Mouse (Mus musculus): ENCODE data around the gene Gadd45g. TPM values are rescaled to one million over a fixed set of nuclear protein-coding genes. Genes with fewer than 3 reads are reported as not detected.

The Gadd45g gene
- polyA plus RNA-seq, 1 experiment from 2014 or later, result 79.3 TPM

DNA sequence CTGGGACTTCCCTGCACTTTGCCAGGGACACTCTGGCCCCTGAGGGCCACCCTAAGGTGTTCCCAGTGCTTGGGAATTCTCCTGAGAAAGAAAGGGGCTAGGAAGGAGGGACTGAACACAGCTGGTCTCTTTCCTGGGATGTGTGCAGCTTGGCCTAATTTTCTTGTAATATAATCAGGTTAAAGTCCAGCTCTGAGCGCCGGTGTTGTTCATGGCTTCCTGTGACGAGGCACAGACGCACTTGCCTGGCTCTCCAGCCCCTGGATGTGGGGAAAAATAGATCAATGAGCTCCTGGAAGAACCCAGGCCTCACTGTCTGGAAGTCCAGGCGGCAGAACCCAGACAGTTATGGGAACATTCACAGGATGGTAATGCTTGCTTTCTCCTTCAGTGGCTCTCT lies 10.7 kb downstream of the Gadd45g start:
- Histone ChIP-seq H3K4me3 (replicated peaks) (no peak overlapping the region), H3K4me1 (0 out of 2 replicates have a peak, but pooled peaks cover 14% of the 10 kb centered on the region), H3K9me3 (replicated peaks) (no peaks in the 10 kb centered on the region), H3K36me3 (no peaks in the 10 kb centered on the region), H3K27ac (replicated peaks) (no peak overlapping the region), H3K4me2 (replicated peaks) (no peak overlapping the region), H3K27me3 (no peaks in the 10 kb centered on the region; the same call in 1 of the 2 replicates), H3K9ac (no peak overlapping the region)
- 35% methylated on average over 5 of the region's 5 CpGs for WGBS
- no peak for ATAC-seq (ENCODE audit: insufficient number of reproducible peaks, low FRiP score, low TSS enrichment, low read depth)

DNA sequence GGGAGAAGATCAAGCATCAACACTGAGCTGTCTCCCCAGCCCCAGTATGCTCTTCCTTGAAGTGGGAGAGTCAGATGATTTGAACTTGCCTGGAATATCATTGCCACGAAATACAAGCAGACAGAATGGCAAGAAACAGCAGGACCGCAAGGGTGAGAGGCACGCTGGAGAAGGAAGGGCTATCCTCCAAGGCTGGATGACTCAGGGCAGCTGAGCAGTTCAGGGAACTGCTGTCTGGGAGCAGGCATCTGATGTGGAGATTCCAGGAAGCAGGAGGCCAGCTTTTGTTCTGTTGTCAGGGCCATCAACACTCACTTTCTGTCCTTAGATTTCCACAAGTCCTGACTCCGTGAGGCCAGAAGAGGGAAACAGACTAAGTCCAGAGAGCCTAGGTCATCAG lies 12.0 kb downstream of the Gadd45g start:
- H3K4me3 ChIP-seq (replicated peaks), result no peak overlapping the region
- no peak overlapping the region for H3K9ac ChIP-seq
- no peak for ATAC-seq (ENCODE audit: insufficient number of reproducible peaks, low FRiP score, low TSS enrichment, low read depth)
- H3K9me3 ChIP-seq (replicated peaks), result no peaks in the 10 kb centered on the region
- 53% methylated on average over 4 of the region's 4 CpGs for WGBS
- H3K36me3 ChIP-seq, result no peaks in the 10 kb centered on the region
- H3K4me2 ChIP-seq (replicated peaks), result no peak overlapping the region
- H3K27ac ChIP-seq (replicated peaks), result no peak overlapping the region
- H3K4me1 ChIP-seq, result 0 out of 2 replicates have a peak, but pooled peaks cover 4% of the 10 kb centered on the region
- H3K27me3 ChIP-seq, result no peaks in the 10 kb centered on the region; the same call in 1 of the 2 replicates

DNA sequence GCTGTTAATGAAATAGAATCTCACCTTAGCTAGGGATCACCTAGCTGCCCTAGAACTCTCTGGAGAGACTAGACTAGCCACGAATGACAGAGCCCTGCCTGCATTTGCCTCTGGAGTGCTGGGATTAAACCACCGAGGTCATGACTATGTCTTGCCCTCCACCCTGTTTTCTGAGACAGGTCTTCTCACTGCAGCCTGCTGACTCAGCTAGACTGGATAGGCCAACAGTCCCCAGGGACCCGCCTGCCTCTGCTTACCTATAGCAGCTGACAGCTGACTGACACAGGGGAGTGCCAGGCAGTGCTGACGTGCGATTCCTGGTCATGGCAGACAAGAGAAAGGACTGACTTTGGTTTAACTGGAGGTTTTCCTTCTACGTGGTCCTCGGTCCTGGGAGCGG lies 12.7 kb downstream of the Gadd45g start:
- H3K9me3 ChIP-seq (replicated peaks), result no peaks in the 10 kb centered on the region
- 0 out of 2 replicates have a peak, but pooled peaks cover 4% of the 10 kb centered on the region for H3K4me1 ChIP-seq
- H3K9ac ChIP-seq, result no peak overlapping the region
- no peaks in the 10 kb centered on the region for H3K27me3 ChIP-seq
- WGBS, result 85% methylated on average over 8 of the region's 8 CpGs
- H3K36me3 ChIP-seq, result no peaks in the 10 kb centered on the region
- ATAC-seq (ENCODE audit: insufficient number of reproducible peaks, low FRiP score, low TSS enrichment, low read depth), result no peak
- no peak overlapping the region for H3K4me2 ChIP-seq (replicated peaks)
- H3K27ac ChIP-seq (replicated peaks), result no peak overlapping the region
- no peak overlapping the region for H3K4me3 ChIP-seq (replicated peaks)

DNA sequence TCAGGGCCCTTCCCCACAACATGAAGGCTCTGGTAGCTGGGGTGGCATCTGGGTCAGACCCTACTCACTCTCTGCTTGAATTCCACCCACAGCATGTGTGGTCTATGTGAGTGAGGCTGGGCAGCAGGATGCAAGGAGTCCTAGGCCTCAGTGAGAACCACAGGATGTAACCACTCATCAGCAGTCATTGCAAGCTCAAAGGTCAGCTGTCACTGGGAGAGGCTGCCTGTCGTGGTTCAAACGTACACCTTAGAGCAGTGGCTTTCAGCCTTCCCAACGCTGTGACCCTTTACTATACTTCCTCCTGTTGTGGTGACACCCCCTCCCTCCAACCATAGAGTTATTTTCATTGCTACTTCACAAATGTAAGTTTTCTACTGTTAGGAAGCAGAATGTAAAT lies 13.3 kb downstream of the Gadd45g start:
- 64% methylated on average over 3 of the region's 3 CpGs for WGBS
- Histone ChIP-seq H3K4me1 (0 out of 2 replicates have a peak, but pooled peaks cover 4% of the 10 kb centered on the region), H3K4me3 (replicated peaks) (no peak overlapping the region), H3K27ac (replicated peaks) (no peak overlapping the region), H3K9me3 (replicated peaks) (no peaks in the 10 kb centered on the region), H3K27me3 (no peaks in the 10 kb centered on the region), H3K4me2 (replicated peaks) (no peak overlapping the region), H3K36me3 (no peaks in the 10 kb centered on the region), H3K9ac (no peak overlapping the region)
- ATAC-seq (ENCODE audit: insufficient number of reproducible peaks, low FRiP score, low TSS enrichment, low read depth), result no peak

DNA sequence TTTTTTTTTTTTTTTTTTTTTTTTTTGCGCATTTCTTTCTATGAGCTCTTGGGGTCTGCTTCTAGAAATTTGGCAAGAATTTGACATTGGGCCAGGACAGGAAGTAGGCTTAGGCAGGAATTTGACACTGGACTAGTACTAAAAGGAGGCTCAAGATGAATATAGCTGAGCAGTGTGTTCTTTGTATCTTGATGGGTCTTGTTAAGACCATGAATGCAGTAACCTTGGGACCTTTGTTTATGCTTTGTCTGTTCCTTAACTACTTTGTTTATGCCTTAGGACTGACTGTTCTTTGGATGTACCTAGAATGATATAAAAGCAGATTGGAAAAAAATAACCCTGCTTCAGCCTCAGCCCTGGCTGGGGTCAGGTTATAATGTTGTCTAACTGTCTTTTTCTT lies 16.3 kb downstream of the Gadd45g start:
- Histone ChIP-seq H3K36me3 (no peaks in the 10 kb centered on the region), H3K9me3 (replicated peaks) (no peaks in the 10 kb centered on the region), H3K4me1 (no peaks in the 10 kb centered on the region), H3K27me3 (no peaks in the 10 kb centered on the region), H3K27ac (replicated peaks) (no peak overlapping the region), H3K9ac (no peak overlapping the region), H3K4me2 (replicated peaks) (no peak overlapping the region), H3K4me3 (replicated peaks) (no peak overlapping the region)
- WGBS, result 87% methylated on average over 1 of the region's 1 CpGs
- ATAC-seq (ENCODE audit: insufficient number of reproducible peaks, low FRiP score, low TSS enrichment, low read depth), result no peak

DNA sequence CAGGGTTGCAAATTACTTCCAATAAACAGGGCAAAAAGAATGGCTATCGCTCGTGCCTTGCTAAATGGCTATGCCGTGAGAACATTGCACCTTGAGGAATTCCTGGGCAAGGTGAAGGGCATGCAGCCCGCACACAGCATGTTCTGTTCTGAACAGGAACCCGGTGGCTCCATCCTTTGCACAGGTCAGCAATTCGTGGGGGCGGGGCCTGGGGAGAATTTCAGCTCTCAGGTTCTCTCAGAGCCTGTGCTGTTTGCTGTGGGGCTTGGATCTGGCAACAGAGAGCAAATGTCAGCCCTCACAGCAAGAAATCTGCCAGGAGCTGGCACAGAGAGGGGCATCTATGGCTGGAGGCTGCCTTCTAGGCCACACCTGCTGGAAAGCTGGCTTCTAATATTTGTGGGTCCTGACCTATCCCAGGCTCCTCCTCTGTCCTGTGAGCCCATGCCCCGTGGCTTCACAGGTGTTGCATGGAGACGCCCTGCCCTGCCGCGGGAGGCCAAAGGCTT lies 19.7 kb downstream of the Gadd45g start:
- no peak overlapping the region for H3K4me2 ChIP-seq (replicated peaks)
- H3K4me1 ChIP-seq, result peaks cover 12% of the 10 kb centered on the region
- 62% methylated on average over 11 of the region's 11 CpGs for WGBS
- no peak overlapping the region for H3K4me3 ChIP-seq (replicated peaks)
- H3K27ac ChIP-seq (replicated peaks), result no peak overlapping the region
- no peak for ATAC-seq (ENCODE audit: insufficient number of reproducible peaks, low FRiP score, low TSS enrichment, low read depth)
- H3K36me3 ChIP-seq, result no peaks in the 10 kb centered on the region
- H3K27me3 ChIP-seq, result no peaks in the 10 kb centered on the region
- H3K9ac ChIP-seq, result no peak overlapping the region
- no peaks in the 10 kb centered on the region for H3K9me3 ChIP-seq (replicated peaks)

DNA sequence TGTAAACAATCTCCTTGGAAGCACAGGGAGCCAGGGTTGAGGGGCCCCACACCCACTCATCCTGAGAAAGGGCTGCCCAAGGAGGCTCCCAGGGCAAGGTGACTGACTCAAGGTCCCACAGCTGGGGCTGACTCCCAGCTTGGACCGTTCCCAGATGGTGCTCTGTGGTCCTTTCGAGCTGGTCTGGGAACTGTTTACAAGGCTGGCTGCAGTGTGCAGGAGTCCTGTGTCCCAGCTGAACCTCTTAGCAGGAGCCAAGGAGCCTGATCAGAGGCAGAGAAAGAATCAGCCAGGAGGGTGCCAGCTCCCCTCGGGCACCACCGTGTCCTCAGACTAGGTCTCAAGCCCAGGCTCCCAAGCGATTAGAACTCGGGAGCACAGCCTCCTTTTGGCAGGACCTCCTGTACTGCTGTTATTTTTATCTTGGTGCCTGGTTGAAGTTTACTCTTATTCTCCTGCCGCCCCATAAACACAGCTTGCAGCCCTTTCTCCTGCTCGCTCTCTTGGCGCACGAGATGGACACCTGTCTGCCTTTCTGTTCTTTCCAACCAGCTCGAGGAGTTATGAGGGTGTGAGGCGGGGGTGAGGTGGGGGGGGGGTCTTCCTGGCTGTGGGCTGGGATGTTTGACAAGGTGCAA lies 22.1 kb downstream of the Gadd45g start:
- no peaks in the 10 kb centered on the region for H3K27me3 ChIP-seq
- no peak overlapping the region for H3K27ac ChIP-seq (replicated peaks)
- no peak overlapping the region for H3K9ac ChIP-seq
- H3K36me3 ChIP-seq, result no peaks in the 10 kb centered on the region
- no peak for ATAC-seq (ENCODE audit: insufficient number of reproducible peaks, low FRiP score, low TSS enrichment, low read depth)
- H3K4me1 ChIP-seq, result peaks cover 12% of the 10 kb centered on the region
- WGBS, result 41% methylated on average over 12 of the region's 12 CpGs
- no peak overlapping the region for H3K4me3 ChIP-seq (replicated peaks)
- no peaks in the 10 kb centered on the region for H3K9me3 ChIP-seq (replicated peaks)
- H3K4me2 ChIP-seq (replicated peaks), result no peak overlapping the region

DNA sequence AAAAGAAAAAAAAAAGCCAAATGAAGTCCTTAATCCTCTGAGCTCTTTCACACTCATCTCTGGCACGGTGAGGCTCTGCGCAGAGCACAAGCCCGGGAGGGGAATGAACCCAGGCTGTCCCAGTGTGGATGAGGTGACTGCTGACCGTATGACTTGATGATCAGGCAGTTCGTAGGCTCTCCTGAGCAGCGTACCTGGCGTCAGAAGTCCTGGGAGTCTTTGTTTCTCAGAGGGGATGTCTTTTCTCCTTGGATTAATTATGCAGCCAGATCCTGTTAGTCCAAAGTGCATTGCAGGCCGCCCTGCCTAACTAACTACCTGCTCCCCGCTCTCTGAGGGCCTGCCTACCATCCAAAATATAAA lies 22.6 kb downstream of the Gadd45g start:
- Histone ChIP-seq H3K4me1 (peaks cover 12% of the 10 kb centered on the region), H3K27ac (replicated peaks) (no peak overlapping the region), H3K27me3 (no peaks in the 10 kb centered on the region), H3K4me2 (replicated peaks) (no peak overlapping the region), H3K36me3 (no peaks in the 10 kb centered on the region), H3K4me3 (replicated peaks) (no peak overlapping the region), H3K9me3 (replicated peaks) (no peaks in the 10 kb centered on the region), H3K9ac (no peak overlapping the region)
- ATAC-seq (ENCODE audit: insufficient number of reproducible peaks, low FRiP score, low TSS enrichment, low read depth), result no peak
- WGBS, result 68% methylated on average over 9 of the region's 9 CpGs

DNA sequence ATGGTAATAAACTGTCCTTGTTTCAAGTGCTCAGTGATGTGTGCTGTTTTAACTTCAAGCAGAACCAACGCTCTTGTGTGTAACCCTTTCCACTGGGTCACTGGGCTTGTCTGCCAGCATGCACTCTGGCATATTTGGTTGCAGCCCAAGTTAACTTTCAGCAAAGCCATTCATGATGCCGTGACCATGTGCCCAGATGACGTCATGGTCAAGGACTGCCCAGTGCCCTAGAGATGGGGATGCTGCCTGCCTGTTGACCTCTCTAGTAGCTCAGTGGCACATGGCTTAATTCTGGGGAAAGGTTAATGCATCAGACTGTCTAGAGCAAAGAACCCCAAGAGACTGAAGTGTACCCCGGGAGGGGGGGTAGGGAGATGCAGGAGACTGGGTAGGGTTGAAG lies 24.7 kb downstream of the Gadd45g start:
- WGBS, result 91% methylated on average over 4 of the region's 4 CpGs
- ATAC-seq (ENCODE audit: insufficient number of reproducible peaks, low FRiP score, low TSS enrichment, low read depth), result no peak
- H3K9me3 ChIP-seq (replicated peaks), result no peaks in the 10 kb centered on the region
- H3K4me3 ChIP-seq (replicated peaks), result no peak overlapping the region
- no peak overlapping the region for H3K4me2 ChIP-seq (replicated peaks)
- no peaks in the 10 kb centered on the region for H3K36me3 ChIP-seq
- H3K9ac ChIP-seq, result no peak overlapping the region
- no peaks in the 10 kb centered on the region for H3K27me3 ChIP-seq
- H3K4me1 ChIP-seq, result peaks cover 16% of the 10 kb centered on the region
- H3K27ac ChIP-seq (replicated peaks), result no peak overlapping the region

DNA sequence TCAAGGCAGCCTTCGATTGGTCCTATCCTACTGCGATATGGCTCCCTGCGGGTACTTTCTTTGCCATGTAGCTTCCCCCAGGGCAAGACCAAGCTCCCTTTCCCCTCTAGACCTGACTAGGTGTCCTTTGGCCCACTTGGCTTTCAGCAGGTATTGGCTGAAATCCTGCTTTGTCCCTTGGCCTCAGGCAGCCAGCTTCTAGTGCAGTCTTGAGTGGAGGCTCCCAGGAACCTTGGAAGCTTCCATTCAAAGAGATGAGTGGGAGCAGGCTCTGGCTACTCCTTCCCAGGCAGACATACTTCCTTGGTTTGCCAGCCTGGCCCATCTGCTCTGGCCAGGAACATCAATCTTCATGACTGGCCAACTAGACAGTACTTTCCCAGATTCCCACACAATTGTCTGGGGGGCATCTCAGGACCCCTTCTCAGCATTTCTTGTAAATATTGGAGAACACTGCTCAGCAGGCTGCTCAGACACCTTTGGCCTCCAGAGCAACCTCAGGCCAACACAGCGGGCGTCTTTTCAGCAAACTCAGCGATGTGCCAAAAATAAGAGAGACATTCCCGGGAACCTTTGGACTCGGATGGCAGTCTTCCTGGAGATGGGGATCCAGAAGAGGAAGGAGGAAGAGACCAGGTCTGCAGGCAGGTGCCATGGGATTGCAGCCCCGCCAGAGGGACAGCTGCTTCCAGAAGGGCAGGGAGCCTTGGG lies 25.9 kb downstream of the Gadd45g start:
- Histone ChIP-seq H3K36me3 (no peaks in the 10 kb centered on the region), H3K9ac (no peak overlapping the region), H3K4me3 (replicated peaks) (no peak overlapping the region), H3K4me1 (peaks cover 21% of the 10 kb centered on the region), H3K4me2 (replicated peaks) (no peak overlapping the region), H3K27me3 (no peaks in the 10 kb centered on the region), H3K9me3 (replicated peaks) (no peaks in the 10 kb centered on the region), H3K27ac (replicated peaks) (no peak overlapping the region)
- no peak for ATAC-seq (ENCODE audit: insufficient number of reproducible peaks, low FRiP score, low TSS enrichment, low read depth)
- 88% methylated on average over 9 of the region's 9 CpGs for WGBS

DNA sequence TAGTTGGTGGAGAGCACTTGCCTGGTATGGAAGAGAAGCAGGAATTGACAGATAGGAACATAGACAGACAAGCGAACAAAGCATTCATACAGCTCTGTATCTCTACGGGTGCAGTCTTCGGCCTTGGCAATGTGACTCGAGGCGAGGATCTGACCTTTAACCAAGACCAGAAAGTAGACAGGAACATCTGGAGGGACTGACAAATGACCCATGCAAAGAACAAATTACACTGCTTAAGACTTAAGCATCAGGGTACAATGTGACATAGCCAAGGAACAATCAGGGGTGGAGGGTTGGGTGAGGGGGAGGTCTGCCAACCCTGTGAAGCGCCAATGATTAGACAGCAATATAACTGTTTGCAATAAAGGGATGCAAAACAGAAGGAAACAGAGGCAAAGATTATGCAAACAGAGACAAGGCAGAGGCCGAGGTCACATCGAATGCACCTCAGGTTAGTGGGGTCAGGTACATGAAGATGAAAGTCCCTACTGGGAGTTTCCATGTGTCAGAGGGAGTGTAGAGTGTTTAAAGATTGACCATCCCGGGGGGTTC lies 26.6 kb downstream of the Gadd45g start:
- Histone ChIP-seq H3K4me2 (replicated peaks) (no peak overlapping the region), H3K9me3 (replicated peaks) (no peaks in the 10 kb centered on the region), H3K27me3 (no peaks in the 10 kb centered on the region), H3K27ac (replicated peaks) (no peak overlapping the region), H3K4me1 (peaks cover 21% of the 10 kb centered on the region), H3K4me3 (replicated peaks) (no peak overlapping the region), H3K36me3 (no peaks in the 10 kb centered on the region), H3K9ac (no peak overlapping the region)
- no peak for ATAC-seq (ENCODE audit: insufficient number of reproducible peaks, low FRiP score, low TSS enrichment, low read depth)
- WGBS, result 82% methylated on average over 9 of the region's 9 CpGs
